Mouse (Mus musculus) embryonic facial prominence, embryonic 15.5 days (tissue): ENCODE data around the gene Fermt2. TPM values are rescaled to one million over a fixed set of nuclear protein-coding genes. Genes with fewer than 3 reads are reported as not detected.

Source experiments
- ATAC-seq: fragments of 200-750 bp; cut with Nextera tagmentation; 2 replicates; pipeline ENCODE4 v1.8.0; 2017; ENCODE audit warnings: low read depth, moderate TSS enrichment; ENCODE audit not compliant: insufficient number of reproducible peaks, low FRiP score, low TSS enrichment
- H3K27ac ChIP-seq: fragments of 300-500 bp; sonication (generic); replicated peaks from 2 replicates; pipeline ENCODE4 v1.5.1; 2015; ENCODE audit warnings: mild to moderate bottlenecking, inconsistent platforms
- H3K27me3 ChIP-seq: fragments of 300-500 bp; sonication (generic); 2 replicates; pipeline ENCODE4 v1.6.1; 2015; ENCODE audit warnings: inconsistent platforms
- H3K36me3 ChIP-seq: fragments of 300-500 bp; sonication (generic); 2 replicates; pipeline ENCODE4 v1.6.1; 2015; ENCODE audit warnings: mild to moderate bottlenecking, inconsistent platforms
- H3K4me1 ChIP-seq: fragments of 300-500 bp; sonication (generic); 2 replicates; pipeline ENCODE4 v1.6.1; 2015; ENCODE audit warnings: inconsistent platforms
- H3K4me2 ChIP-seq: fragments of 300-500 bp; sonication (generic); replicated peaks from 2 replicates; pipeline ENCODE4 v1.6.1; 2015; ENCODE audit warnings: mild to moderate bottlenecking, inconsistent platforms
- H3K4me3 ChIP-seq: fragments of 300-500 bp; sonication (generic); replicated peaks from 2 replicates; pipeline ENCODE4 v1.5.1; 2015; ENCODE audit warnings: mild to moderate bottlenecking, inconsistent platforms
- H3K9ac ChIP-seq: fragments of 300-500 bp; sonication (generic); 2 replicates; pipeline ENCODE4 v1.6.1; 2015; ENCODE audit warnings: inconsistent platforms
- H3K9me3 ChIP-seq: fragments of 300-500 bp; sonication (generic); replicated peaks from 2 replicates; pipeline ENCODE4 v1.6.1; 2016; ENCODE audit warnings: inconsistent platforms
- WGBS: fragments of 180-500 bp; shearing (Covaris S2); methylation state at CpG from one replicate; pipeline ENCODE4 v1.1.7; 2015; 5-methylcytosine and 5-hydroxymethylcytosine counted together
- polyA plus RNA-seq: library from polyadenylated mRNA; unstranded; fragments of >200 nt; fragmentation: Nextera tagmentation; extraction: Ambion mirVana; gene quantifications from 2 replicates; pipeline ENCODE4 v1.2.1, GENCODE M21; 2015

Fermt2 gene
- polyA plus RNA-seq, 1 experiment from 2014 or later: 136 TPM

DNA sequence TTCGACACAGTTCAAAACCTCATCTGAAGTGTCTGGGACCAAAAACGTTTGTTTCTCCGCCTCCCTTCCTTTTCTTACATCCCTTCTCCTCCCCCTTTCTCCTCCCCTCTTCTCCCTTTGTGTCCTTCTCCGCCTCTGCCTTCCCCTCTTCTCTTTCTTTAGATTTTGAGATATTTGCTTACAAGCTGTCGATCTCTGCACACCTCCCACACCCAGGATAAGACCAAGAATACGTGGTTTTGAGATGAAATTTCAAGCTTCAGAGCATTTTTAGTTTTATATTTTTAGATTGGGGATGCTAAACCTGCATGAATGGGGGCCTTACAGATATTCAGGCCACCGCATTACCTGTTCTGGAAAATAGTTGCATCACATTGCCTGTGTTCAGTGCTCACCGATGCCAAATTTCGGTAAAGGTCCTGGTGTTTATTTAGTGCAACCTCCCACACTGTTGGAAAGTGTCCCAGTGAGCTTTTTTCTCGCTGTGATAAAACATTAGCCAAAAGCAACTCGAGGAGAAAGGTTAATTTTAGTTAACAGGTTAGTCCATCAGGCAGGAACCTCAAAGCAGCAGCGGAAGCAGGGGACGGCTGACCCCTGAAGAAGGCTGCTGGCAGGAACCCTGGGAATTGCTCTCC is 20.2 kb upstream of the Fermt2 start:
- Histone ChIP-seq H3K36me3 (no peaks in the 10 kb centered on the region), H3K27ac (no peak overlapping the region), H3K4me3 (no peak overlapping the region), H3K4me2 (no peak overlapping the region), H3K4me1 (no peaks in the 10 kb centered on the region), H3K9ac (no peak overlapping the region), H3K27me3 (no peaks in the 10 kb centered on the region), H3K9me3 (no peaks in the 10 kb centered on the region)
- no peak for ATAC-seq
- 66% methylated on average over 13 of the region's 13 CpGs for WGBS

DNA sequence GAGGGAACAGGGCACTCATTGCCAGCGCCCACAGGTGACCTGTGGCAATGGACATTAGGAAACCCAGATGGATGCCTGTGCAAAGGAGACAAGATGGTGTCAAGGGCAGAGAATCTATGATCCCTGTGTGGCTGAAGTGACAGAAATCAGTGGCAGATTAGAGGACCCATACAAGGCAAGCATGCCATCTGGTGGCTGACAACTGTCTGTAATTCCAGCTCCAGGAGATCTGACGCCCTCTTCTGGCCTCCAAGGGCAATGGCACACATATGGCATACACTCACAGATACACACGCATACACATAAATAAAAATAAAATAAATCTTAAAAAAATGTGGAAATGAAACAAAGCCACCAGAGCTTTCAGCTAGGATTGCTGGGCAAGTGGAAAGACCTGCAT is 18.2 kb upstream of the Fermt2 start:
- Histone ChIP-seq H3K27ac (no peak overlapping the region), H3K4me1 (no peaks in the 10 kb centered on the region), H3K9me3 (no peaks in the 10 kb centered on the region), H3K27me3 (no peaks in the 10 kb centered on the region), H3K4me3 (no peak overlapping the region), H3K9ac (no peak overlapping the region), H3K4me2 (no peak overlapping the region), H3K36me3 (no peaks in the 10 kb centered on the region)
- 60% methylated on average over 3 of the region's 3 CpGs for WGBS
- no peak for ATAC-seq

DNA sequence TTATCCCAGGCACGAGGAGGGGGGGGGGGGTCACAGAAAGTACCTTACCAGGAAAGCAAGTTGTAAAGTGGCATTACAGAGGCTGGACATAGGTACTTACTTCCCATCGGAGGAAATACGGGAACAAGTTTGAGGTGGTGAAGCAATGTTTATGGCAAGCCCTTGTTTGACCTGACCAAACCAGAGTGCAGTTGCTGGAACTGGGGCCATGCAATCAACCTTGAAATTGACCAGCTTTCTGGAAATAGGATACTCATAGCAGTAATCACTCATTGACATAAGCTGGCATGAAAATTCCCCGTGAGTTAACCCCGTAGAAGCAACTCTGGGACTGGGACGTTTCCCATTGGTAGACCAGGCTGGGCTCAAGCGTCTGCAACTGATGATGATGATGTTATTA is 15.0 kb upstream of the Fermt2 start:
- ATAC-seq: no peak
- 60% methylated on average over 7 of the region's 7 CpGs for WGBS
- no peak overlapping the region for H3K4me2 ChIP-seq
- H3K4me1 ChIP-seq: peaks cover 6% of the 10 kb centered on the region; the same call in 1 of the 2 replicates
- no peak overlapping the region for H3K4me3 ChIP-seq
- H3K36me3 ChIP-seq: no peaks in the 10 kb centered on the region
- H3K27me3 ChIP-seq: no peaks in the 10 kb centered on the region
- no peak overlapping the region for H3K27ac ChIP-seq
- H3K9me3 ChIP-seq: no peaks in the 10 kb centered on the region
- H3K9ac ChIP-seq: no peak overlapping the region

DNA sequence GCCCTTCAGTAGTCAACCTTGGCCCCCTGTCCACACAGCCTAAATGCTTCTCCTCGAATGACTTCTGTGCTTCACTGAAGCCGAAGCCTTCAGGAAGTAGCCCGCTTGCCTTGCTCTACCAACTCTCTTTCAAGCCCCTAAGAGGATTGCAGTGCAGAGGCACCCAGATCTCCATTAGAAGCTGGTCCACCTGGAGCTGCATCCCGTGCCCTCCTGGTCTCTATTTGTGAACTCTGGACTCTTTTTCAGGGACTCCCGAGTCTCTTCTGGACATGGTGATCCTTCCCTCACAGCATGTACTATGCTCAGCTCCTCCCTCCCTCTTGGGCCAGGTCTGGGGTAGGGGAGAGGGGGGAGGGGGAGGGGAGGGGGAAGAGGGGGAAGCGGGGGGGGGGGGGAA is 14.1 kb upstream of the Fermt2 start:
- no peak for ATAC-seq
- Histone ChIP-seq H3K9me3 (no peaks in the 10 kb centered on the region), H3K36me3 (no peaks in the 10 kb centered on the region), H3K4me2 (no peak overlapping the region), H3K27ac (no peak overlapping the region), H3K4me3 (no peak overlapping the region), H3K27me3 (no peaks in the 10 kb centered on the region), H3K4me1 (peaks cover 9% of the 10 kb centered on the region; the same call in 1 of the 2 replicates), H3K9ac (no peak overlapping the region)
- WGBS: 75% methylated on average over 5 of the region's 6 CpGs

DNA sequence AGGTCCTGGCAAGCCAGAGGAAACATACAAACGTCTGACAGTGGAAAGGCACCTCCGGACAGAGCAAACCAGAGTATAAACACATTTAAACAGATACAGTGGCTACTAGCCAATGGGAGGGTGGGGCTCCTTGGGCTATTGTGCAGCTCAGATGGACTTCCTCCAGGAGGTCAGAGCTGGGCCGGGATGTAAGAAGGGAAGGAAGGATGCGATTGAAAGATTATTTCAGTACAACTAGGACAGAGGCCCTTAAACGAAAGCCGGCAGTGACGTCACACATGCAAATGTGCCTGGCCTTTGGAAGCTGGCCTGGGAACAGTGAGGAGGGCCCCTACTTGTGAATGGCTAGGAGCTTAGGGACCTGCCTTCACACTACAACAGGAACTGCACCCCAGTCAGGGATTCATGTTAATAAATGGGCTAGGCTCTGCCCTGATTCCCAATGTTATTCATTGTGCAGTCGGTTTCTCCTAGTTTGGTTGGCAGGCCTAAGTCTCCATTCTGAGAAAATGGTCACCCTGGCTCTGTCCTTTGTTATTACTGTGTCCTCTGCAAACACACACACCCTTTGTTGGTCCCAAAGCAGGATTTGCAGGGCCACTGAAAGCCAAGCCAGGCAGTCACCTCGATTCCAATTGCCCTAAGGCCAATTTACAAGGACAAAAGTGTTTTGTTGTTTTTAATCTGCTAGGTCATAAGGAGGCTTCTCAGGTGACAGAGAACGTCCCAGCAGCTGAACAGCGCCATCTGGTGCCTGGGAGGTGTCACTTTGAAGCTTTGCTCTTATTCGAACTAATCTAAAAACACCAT is 9.9 kb upstream of the Fermt2 start:
- Histone ChIP-seq H3K36me3 (no peaks in the 10 kb centered on the region), H3K9me3 (no peaks in the 10 kb centered on the region), H3K9ac (no peak overlapping the region), H3K27me3 (no peaks in the 10 kb centered on the region), H3K27ac (no peak overlapping the region), H3K4me1 (peaks cover 9% of the 10 kb centered on the region; the same call in 1 of the 2 replicates), H3K4me3 (no peak overlapping the region), H3K4me2 (no peak overlapping the region)
- ATAC-seq: peak; percentile 60
- 25% methylated on average over 12 of the region's 12 CpGs for WGBS

DNA sequence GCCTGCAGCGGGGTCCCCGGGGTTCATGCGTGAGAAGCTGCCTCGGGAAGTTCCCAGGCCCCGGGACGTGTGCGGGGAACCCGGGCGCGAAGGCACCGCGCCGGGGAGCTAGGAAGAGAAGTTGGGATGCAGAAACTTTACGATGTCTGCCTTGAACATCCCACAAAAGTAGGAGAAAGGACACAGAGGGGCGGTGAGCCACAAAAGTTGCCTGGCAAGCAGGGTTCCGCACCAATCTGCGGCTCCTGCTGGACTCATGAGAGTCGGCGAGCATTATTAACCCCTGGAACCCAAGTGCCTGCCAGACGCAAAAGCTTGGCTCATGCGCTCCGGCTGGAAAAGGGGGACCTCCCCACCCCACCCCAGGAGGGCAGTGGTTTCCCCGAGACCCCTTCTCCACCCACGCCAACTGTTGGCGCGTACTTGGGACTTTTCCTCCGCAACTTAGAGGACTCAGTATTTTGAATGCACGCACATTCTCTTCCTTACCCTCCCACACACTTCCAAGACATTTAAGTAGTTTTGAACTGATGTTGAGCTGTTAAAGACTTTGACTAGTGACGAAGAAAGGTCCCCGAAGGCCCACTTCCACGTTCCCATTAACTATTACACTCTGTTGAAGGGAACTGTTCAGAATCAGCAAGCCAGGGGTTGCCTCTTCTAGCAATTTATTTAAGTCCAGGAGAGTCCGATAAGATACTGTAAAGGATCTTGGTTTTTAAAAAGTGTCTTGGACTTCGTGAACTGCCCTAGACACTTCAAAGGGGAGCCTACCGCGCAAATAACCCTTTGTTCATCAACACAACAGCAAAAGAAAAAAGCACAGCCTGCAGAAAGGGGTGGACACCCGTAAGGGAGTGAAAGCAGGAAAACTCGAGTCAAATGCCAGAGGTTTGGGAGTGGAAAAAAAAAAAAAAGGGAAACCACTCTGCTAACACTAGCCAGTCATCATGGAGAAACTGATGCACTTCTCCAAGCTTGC is 737 bp upstream of the Fermt2 start:
- Histone ChIP-seq H3K36me3 (no peaks in the 10 kb centered on the region), H3K9me3 (no peaks in the 10 kb centered on the region), H3K4me2 (peak overlapping the region; percentile 70), H3K4me3 (peak overlapping the region; percentile 58), H3K9ac (peak overlapping the region; percentile 65), H3K27ac (peak overlapping the region; percentile 96), H3K4me1 (peaks cover 22% of the 10 kb centered on the region; the same call in 1 of the 2 replicates), H3K27me3 (no peaks in the 10 kb centered on the region)
- ATAC-seq: peak; percentile 41; the same call in 1 of the 2 replicates
- WGBS: 3% methylated on average over 37 of the region's 37 CpGs

DNA sequence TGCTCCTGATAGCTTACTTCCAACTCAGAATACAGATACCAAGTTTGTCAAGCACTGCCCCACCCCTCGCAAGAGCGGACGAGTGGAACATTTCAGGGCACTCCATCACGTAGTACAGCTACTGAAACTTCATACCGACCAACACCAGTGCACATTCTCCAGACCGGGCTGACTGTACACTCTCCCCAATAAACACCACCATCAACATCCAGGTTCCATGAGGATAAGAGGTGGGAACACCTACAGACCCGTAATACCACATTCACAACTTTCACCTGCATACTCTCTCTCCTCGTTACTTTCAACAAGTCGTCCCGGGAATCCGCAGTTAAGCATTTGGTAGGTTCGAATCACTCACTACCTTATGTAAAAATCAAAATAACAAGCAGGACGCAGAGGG is 1.1 kb downstream of the Fermt2 start:
- Histone ChIP-seq H3K4me2 (peak overlapping the region; percentile 70), H3K36me3 (no peaks in the 10 kb centered on the region), H3K27ac (peak overlapping the region; percentile 96), H3K4me3 (peak overlapping the region; percentile 58), H3K27me3 (no peaks in the 10 kb centered on the region), H3K4me1 (peaks cover 22% of the 10 kb centered on the region; the same call in 1 of the 2 replicates), H3K9ac (peak overlapping the region; percentile 65), H3K9me3 (no peaks in the 10 kb centered on the region)
- no peak for ATAC-seq
- WGBS: under 1% methylated on average over 13 of the region's 13 CpGs

DNA sequence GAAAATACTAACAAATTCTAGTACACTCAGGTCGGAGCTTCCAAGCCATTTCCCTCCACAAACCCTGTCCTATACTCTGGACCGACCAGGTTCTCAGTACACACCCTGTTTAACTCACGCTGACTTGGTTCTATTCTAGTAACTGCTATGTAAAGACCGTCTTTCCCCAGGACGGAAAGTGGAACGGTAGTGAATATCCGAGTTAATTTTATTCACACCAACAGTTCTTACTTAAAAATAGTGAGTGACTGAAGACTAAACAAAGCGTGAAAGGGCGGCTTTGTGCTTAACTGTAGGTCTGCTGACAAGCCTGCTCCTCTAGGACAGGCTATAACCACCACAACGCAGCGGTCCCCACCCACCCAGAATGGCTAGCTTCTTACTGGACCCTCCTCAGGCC is 14.1 kb downstream of the Fermt2 start:
- H3K27me3 ChIP-seq: no peaks in the 10 kb centered on the region
- no peak overlapping the region for H3K4me2 ChIP-seq
- no peak overlapping the region for H3K9ac ChIP-seq
- H3K36me3 ChIP-seq: no peaks in the 10 kb centered on the region
- no peak for ATAC-seq
- no peak overlapping the region for H3K4me3 ChIP-seq
- peaks cover 18% of the 10 kb centered on the region for H3K4me1 ChIP-seq
- no peak overlapping the region for H3K27ac ChIP-seq
- no peaks in the 10 kb centered on the region for H3K9me3 ChIP-seq
- 60% methylated on average over 11 of the region's 11 CpGs for WGBS

DNA sequence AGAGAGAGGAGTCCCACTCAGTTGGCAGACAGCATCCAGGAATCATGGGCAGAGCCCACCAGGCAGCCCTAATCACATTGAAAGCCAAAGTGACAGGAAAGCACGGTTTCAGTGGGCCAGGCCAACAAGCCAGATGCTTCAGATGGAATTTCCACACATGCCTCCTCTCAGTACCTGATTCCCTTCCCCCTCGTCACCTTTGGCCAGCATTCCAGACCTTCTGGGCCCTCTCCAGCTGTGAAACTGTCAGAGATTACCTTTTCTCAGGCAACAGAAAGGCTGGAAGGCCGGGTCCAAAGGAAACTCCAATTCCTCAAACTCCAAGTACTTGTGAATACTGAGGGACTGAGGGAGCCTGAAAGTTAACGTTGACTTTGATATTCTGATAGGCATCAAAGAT is 19.1 kb downstream of the Fermt2 start:
- WGBS: 47% methylated on average over 4 of the region's 4 CpGs
- Histone ChIP-seq H3K27ac (no peak overlapping the region), H3K4me2 (no peak overlapping the region), H3K4me3 (no peak overlapping the region), H3K4me1 (peaks cover 37% of the 10 kb centered on the region), H3K9me3 (no peaks in the 10 kb centered on the region), H3K9ac (no peak overlapping the region), H3K36me3 (no peaks in the 10 kb centered on the region), H3K27me3 (no peaks in the 10 kb centered on the region)
- no peak for ATAC-seq

DNA sequence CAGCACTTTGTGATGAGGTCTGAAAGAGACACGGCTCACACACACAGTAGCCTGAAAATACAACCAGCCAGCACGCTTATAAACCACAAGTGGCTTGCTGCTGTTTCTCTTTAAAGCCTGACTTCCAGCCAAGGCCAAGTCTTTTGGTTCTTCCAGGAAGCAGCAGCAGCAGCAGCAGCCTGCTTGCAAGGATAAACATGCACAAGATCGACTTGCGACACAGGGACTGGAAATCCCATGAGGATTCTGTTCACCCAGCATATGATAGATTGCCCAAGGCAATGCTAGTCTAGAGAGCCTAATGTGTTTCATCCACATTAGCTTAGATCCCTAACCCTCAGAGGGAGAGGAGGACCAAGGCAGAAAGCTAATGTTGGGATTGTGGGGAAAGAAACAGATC is 22.0 kb downstream of the Fermt2 start:
- peaks cover 35% of the 10 kb centered on the region for H3K4me1 ChIP-seq
- H3K9ac ChIP-seq: no peak overlapping the region
- peak overlapping the region; percentile 56 for H3K27ac ChIP-seq
- H3K4me2 ChIP-seq: no peak overlapping the region
- no peak for ATAC-seq
- H3K27me3 ChIP-seq: no peaks in the 10 kb centered on the region
- H3K4me3 ChIP-seq: no peak overlapping the region
- 9% methylated on average over 4 of the region's 4 CpGs for WGBS
- H3K36me3 ChIP-seq: 0 out of 2 replicates have a peak, but pooled peaks cover 4% of the 10 kb centered on the region
- H3K9me3 ChIP-seq: no peaks in the 10 kb centered on the region

DNA sequence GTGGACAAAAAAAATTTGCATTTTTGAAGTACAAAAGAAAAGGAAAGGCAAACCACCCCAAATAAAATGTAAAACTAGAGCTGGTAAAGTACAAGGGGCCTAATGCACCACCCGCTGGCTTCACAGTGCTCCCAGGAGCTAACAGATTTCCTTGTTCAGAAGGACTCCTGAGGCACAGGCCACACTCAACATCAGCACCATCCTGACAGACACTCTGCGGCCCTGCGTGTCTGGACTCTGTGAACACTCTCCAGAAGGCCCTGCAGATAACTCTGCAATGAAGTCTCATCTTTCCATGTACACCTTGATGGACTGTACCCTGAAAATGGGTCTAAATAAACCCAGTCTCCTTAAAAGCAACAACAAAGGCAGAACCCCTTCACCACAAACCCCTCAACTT is 22.5 kb downstream of the Fermt2 start:
- no peaks in the 10 kb centered on the region for H3K27me3 ChIP-seq
- H3K27ac ChIP-seq: peak overlapping the region; percentile 56
- H3K9ac ChIP-seq: no peak overlapping the region
- H3K9me3 ChIP-seq: no peaks in the 10 kb centered on the region
- no peak overlapping the region for H3K4me3 ChIP-seq
- H3K4me1 ChIP-seq: peaks cover 35% of the 10 kb centered on the region
- 45% methylated on average over 3 of the region's 3 CpGs for WGBS
- no peak for ATAC-seq
- H3K36me3 ChIP-seq: 0 out of 2 replicates have a peak, but pooled peaks cover 4% of the 10 kb centered on the region
- H3K4me2 ChIP-seq: no peak overlapping the region
